Mouse (Mus musculus): Measurements from ENCODE around the gene Odf4.
A peak's percentile ranks its signal among the peaks of the same experiment; 100 is the strongest.

Gene Odf4

GRCm38 (mm10) chr11:68902823-68903222 lies 24.1 kb downstream of the Odf4 start:
- no peak for DNase-seq (ENCODE audit: low spot score)

DNA sequence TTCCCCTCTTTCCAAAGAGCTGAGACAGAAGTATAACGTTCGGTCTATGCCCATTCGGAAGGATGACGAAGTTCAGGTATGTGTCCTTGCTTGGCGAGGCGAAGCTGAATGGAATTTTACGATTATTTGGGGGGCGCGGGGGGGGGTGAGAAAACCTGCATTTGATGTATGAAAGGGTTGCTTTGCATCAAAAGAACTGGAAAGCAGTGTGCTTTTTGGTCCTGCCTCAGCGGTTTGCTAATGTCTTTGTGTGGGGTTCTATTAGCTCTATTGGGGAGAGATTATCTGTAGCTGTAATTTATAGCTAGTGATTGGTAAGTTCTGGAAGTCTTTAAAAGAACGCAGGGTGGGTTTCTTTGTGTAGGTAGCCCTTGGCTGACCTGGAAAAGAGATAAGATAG lies 24.5 kb downstream of the Odf4 start:
- no peak for DNase-seq (ENCODE audit: low spot score)

DNA sequence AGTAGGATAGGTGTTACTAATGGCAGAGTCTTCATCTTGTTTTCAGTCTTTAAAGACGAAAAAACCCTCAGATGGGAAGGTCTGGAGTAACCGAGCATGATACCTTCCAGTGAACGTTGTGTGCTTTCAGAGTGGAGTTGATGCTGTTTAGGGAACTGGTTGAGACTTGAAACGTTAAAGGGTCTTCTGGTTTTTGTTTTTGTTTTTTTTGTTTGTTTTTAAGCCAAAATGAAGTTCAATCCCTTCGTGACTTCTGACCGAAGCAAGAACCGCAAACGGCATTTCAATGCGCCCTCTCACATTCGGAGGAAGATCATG lies 24.9 kb downstream of the Odf4 start:
- DNase-seq (ENCODE audit: low spot score) = no peak

DNA sequence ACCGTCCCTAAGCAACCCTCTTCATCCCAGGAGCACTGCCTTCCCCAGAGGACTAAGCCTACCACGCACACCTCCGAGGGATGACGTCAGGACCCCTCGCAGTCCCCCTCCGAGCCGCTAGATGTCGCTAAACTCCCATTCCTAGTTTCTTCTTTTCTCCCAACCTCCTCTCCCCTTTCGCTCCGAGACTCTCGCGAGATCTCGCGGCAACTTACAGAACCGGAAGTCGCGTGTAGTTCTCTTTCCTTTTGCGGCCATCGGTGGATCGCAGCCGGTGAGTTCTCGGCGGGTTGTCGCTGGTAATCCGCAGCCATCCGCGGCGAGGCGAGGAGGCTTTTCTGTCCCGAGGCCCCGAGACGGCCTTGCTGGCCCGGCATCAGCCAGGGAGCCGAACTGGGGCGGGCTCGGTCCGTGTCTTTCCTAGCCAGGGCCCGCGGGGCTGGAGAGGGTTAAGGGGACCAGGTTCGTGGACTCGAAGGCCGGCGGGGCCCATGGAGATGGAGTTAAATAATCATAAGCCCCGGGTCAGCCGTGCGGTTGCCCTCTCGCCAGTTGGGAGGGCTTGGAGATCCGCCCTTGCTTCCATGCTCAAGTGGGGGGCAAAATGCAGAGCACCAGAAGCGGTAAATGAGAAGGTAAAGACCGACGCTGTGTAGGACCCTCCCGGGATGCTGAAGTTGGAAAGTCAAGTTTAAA lies 25.4 kb downstream of the Odf4 start, which contains the start of gene Rpl26:
Gene Rpl26 (plus strand): TSS at position 233 of the 696 bp plus-strand sequence.
- peak; percentile 98 for DNase-seq (ENCODE audit: low spot score)

- no peak for DNase-seq (ENCODE audit: low spot score)
These were observed 26.1 kb downstream of the Odf4 start for GRCm38 (mm10) chr11:68900519-68901350.

DNA sequence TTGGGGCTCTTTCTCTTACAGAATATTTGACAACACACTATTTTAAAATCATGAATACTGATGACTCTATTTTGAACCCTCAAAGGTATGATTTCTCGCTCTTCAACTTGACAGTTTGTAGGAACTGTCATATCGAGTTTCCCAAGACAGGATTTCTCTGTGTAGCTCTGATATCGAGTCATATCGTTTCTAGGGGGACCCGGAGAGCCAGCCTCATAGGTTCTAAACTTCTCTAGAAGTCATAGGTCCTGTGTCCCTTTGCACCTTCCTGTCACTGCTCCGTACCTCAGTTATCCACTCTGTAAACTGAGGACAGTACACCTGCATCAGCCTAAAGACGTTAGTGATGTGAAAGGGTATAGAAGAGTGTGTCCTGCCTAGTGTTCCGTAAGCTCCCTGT lies 27.1 kb downstream of the Odf4 start:
- no peak for DNase-seq (ENCODE audit: low spot score)

DNA sequence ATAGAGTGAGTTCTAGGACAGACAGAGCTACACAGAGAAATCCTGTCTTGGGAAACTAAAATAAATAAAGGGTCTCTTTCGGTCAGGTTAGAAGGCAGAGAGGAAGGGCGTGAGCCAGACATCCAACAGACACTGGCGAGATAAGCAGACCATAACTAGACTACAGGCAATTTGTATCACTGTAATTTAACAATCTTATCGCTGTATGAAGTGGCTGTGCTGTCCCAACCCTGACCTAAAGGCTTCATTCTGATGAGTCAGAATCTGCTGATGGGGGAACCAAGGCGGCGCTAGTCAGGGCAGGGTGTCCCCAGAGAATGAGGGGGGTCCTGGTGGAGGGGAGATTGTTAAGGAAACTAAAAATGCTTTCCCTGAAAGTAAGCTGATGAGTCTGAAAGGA lies 28.1 kb downstream of the Odf4 start:
- DNase-seq (ENCODE audit: low spot score) = no peak

- DNase-seq (ENCODE audit: low spot score) = no peak
These were observed 29.0 kb downstream of the Odf4 start for GRCm38 (mm10) chr11:68897838-68898237.

DNA sequence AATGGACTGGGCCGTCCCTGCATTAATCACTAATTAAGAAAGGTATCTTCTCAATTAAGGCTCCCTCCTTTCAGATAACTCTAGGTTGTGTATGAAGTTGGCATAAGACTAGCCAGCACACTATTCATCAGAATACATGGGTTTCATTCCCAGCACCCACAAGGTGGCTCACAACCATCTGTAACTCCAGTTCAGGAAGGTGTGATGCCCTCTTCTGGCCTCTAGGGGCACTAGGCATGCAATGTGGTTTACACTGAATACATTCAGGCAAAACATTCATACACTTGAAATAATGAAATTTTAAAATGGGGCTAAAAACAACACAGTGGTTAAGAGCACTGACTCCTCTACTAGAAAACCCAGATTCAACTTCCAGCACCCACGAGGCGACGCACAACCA lies 29.8 kb downstream of the Odf4 start:
- DNase-seq (ENCODE audit: low spot score) = no peak

GRCm38 (mm10) chr11:68896247-68896646 lies 30.6 kb downstream of the Odf4 start:
- DNase-seq (ENCODE audit: low spot score) = no peak

DNA sequence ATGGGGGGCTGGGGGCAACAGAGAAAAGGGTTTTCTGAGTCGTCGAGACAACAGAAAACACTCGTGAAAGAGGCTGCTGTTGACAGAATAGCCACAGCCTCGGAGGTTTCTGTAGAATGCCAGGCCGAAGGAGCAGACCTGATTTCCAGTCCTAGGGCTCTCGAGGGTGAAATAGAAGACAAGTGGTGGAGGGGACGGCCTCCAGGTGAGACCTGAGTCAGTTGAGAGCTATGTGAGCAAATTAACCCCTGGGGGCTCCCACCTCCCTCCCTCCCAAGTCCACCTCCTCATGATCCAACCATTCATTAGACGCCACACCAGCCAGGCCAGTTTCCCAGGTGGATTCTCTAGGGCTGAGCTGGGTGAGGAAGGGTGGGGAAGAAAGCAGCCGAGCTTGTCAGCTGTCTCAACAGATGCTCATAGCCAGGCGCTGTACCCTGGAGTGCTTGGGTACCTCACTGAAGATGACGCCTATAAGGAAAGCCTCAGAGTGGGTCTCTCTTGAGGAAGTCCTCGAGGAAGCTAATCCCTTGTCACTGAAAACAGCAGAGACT lies 32.9 kb downstream of the Odf4 start:
- no peak for DNase-seq (ENCODE audit: low spot score)

DNA sequence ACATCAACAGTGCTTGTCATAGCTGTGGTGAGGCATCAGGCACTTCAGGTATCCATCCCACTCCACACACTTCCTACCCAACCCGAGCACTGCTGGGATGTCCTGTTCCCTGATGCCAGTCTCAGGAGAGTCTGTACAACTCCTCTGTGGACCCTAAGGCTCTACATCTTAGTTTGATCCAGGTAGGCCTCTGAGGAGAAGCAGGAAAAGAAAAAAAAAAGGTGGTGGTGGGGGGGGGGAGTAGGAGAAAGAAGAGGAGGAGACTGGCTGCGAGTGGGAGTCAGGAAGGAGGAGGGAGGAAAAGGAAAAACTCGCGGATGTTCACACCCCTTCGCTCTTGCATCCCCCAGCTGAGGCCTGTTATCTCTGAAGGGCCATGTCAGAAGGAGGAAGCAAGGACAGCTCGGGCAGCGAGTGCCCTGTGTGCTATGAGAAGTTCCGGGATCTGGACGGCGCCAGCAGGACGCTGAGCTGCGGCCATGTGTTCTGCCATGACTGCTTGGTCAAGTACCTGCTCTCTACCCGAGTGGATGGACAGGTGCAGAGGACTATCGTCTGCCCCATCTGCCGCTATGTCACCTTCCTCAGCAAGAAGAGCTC lies 34.5 kb downstream of the Odf4 start:
- DNase-seq (ENCODE audit: low spot score) = no peak

- DNase-seq (ENCODE audit: low spot score) = no peak
These were observed 35.1 kb downstream of the Odf4 start for GRCm38 (mm10) chr11:68891823-68892222.

GRCm38 (mm10) chr11:68890625-68891024 lies 36.3 kb downstream of the Odf4 start:
- DNase-seq (ENCODE audit: low spot score) = no peak

DNA sequence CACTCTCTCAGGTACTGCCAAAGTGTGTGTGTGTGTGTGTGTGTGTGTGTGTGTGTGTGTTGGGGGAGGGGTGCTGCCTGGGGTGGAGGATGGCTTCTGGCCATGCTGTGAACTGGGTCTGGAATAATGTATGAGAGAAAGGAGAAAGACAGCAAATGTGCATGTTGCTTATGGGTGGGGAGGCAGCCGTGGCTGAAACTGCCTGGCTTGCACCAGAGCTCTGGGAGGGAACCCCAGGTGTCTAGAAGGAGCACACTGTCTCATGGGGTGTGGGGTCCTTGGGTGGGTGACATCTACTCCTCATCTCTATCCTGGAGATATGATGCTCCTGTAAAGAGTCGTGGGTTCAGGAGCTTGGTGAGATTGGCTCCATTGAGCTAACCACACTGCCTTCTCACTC lies 38.2 kb downstream of the Odf4 start:
- DNase-seq (ENCODE audit: low spot score) = no peak

- DNase-seq (ENCODE audit: low spot score) = no peak
These were observed 38.6 kb downstream of the Odf4 start, which contains the start of gene Rnf222 for GRCm38 (mm10) chr11:68888253-68888652. TSS of gene Rnf222 (plus strand) at chr11:68888553.

- no peak for DNase-seq (ENCODE audit: low spot score)
These were observed 40.8 kb downstream of the Odf4 start for GRCm38 (mm10) chr11:68886091-68886490.

GRCm38 (mm10) chr11:68884368-68884767 lies 42.5 kb downstream of the Odf4 start:
- no peak for DNase-seq (ENCODE audit: low spot score)

DNA sequence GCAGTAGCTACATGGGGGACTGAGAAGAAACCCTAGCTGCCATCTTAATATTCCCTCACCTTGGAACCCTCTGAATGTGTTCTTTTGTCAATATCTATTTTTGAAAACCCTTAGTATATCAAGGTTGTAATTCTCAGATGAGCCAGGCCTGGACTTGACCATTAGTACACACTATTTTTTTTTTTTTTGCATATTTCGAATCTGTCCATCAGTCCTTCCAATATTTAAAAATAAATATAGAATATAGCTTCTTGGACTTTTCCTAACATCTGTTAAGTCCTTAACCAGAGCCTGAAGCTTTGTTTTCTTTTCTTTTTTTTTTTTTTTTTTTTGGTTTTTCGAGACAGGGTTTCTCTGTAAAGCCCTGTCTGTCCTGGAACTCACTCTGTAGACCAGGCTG lies 43.0 kb downstream of the Odf4 start:
- no peak for DNase-seq (ENCODE audit: low spot score)

- no peak for DNase-seq (ENCODE audit: low spot score)
These were observed 44.8 kb downstream of the Odf4 start for GRCm38 (mm10) chr11:68882107-68882506.

DNA sequence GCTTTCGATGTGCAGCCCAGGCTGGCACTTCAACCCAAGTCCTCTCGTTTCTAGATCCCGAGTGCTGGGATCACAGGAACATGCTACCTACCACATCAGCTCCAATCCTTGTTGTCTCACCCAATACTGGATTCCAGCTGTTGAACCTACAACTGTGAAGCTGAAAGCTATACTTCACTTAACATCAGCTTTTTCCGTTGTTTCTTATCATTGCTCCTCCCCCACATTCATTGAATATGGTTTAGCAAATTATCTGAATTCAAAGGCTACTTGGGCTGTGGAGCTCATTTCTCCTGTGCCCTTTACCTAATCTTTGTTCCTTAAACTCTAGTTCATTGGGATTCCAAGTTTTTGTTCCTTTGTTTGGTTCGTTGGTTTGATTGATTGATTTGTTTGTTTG lies 48.1 kb downstream of the Odf4 start:
- no peak for DNase-seq (ENCODE audit: low spot score)

- DNase-seq (ENCODE audit: low spot score) = peak; percentile 28
These were observed 52.0 kb downstream of the Odf4 start for GRCm38 (mm10) chr11:68874841-68875240.

All from spleen, adult 12 weeks (tissue).